Mouse (Mus musculus) myocyte (in vitro differentiated cells): ENCODE data around the gene Ndufaf4. TPM values are rescaled to one million over a fixed set of nuclear protein-coding genes. Genes with fewer than 3 reads are reported as not detected.
"Not testable (repeated sequence)": the region's sequence is repeated elsewhere in the genome, so short reads cannot be mapped to it uniquely, and the experiment has no call there.

ENCODE experiments used
- H3K27me3 ChIP-seq: one replicate; pipeline ENCODE4 v1.6.1; 2011; ENCODE audit not compliant: control insufficient read depth, insufficient read depth, insufficient read length
- H3K36me3 ChIP-seq: one replicate; pipeline ENCODE4 v1.6.1; 2011; ENCODE audit not compliant: control insufficient read depth, insufficient read depth
- H3K4me2 ChIP-seq: one replicate; pipeline ENCODE4 v1.6.1; 2011; ENCODE audit warnings: low read depth, control low read depth
- H3K4me3 ChIP-seq: one replicate; pipeline ENCODE4 v1.5.1; 2011; ENCODE audit warnings: mild to moderate bottlenecking, control low read depth, moderate library complexity
- H3K79me2 ChIP-seq: one replicate; pipeline ENCODE4 v1.6.1; 2011; ENCODE audit not compliant: control insufficient read depth, insufficient read depth
- H3ac ChIP-seq: one replicate; pipeline ENCODE4 v1.6.1; 2011; ENCODE audit not compliant: control insufficient read depth, insufficient read length
- CEBPB ChIP-seq: IDR thresholded peaks from 2 replicates; pipeline ENCODE4 v1.6.1; 2011; ENCODE audit warnings: mild to moderate bottlenecking, moderate library complexity; ENCODE audit not compliant: poor library complexity, insufficient read depth, severe bottlenecking
- E2F4 ChIP-seq: IDR thresholded peaks from one replicate; pipeline ENCODE4 v1.6.1; 2011; ENCODE audit warnings: mild to moderate bottlenecking, control low read depth, moderate library complexity; ENCODE audit not compliant: insufficient read depth
- MAX ChIP-seq: IDR thresholded peaks from one replicate; pipeline ENCODE4 v1.6.1; 2011; ENCODE audit warnings: low read depth, mild to moderate bottlenecking, control low read depth
- MYOD1 ChIP-seq, 3 experiments: IDR thresholded peaks; one replicate each; pipeline ENCODE4 v1.6.1; 2011; ENCODE audit warnings: control low read depth in 2 of 3, low read depth in 2 of 3, mild to moderate bottlenecking in 2 of 3, moderate library complexity in 1 of 3; ENCODE audit not compliant: insufficient read length in 2 of 3, control insufficient read depth in 1 of 3
- MYOG ChIP-seq, 3 experiments: IDR thresholded peaks; one replicate each; pipeline ENCODE4 v1.6.1; 2011; ENCODE audit warnings: control low read depth in 2 of 3, low read depth in 2 of 3, mild to moderate bottlenecking in 2 of 3; ENCODE audit not compliant: insufficient read length in 2 of 3, control insufficient read depth in 1 of 3, insufficient read depth in 1 of 3
- POLR2A ChIP-seq: IDR thresholded peaks from one replicate; pipeline ENCODE4 v1.6.1; 2011; ENCODE audit warnings: low read depth, mild to moderate bottlenecking, control low read depth, moderate library complexity; ENCODE audit not compliant: insufficient read length
- POLR2AphosphoS2 ChIP-seq: IDR thresholded peaks from one replicate; pipeline ENCODE4 v1.6.1; 2011; ENCODE audit warnings: low read depth, control low read depth; ENCODE audit not compliant: insufficient read length
- REST ChIP-seq: IDR thresholded peaks from one replicate; pipeline ENCODE4 v1.6.1; 2011; ENCODE audit warnings: mild to moderate bottlenecking, control low read depth, moderate library complexity; ENCODE audit not compliant: insufficient read depth, insufficient read length
- SRF ChIP-seq: IDR thresholded peaks from one replicate; pipeline ENCODE4 v1.6.1; 2011; ENCODE audit warnings: low read depth; ENCODE audit not compliant: control insufficient read depth, insufficient read length
- TCF12 ChIP-seq: IDR thresholded peaks from one replicate; pipeline ENCODE4 v1.6.1; 2011; ENCODE audit warnings: mild to moderate bottlenecking, control low read depth; ENCODE audit not compliant: poor library complexity, insufficient read depth, severe bottlenecking
- TCF3 ChIP-seq: IDR thresholded peaks from one replicate; pipeline ENCODE4 v1.6.1; 2011; ENCODE audit warnings: low read depth, control low read depth; ENCODE audit not compliant: insufficient read length
- USF1 ChIP-seq: IDR thresholded peaks from one replicate; pipeline ENCODE4 v1.6.1; 2011; ENCODE audit warnings: low read depth, mild to moderate bottlenecking, control low read depth, moderate library complexity
- polyA plus RNA-seq: library from polyadenylated mRNA; unstranded; fragments of >200 nt; fragmentation: generic; extraction: Trizol; gene quantifications from one replicate; pipeline ENCODE4 v1.2.1, GENCODE M21; 2012; ENCODE audit warnings: missing spikeins

The Ndufaf4 gene
- polyA plus RNA-seq, result 13.1 TPM

DNA sequence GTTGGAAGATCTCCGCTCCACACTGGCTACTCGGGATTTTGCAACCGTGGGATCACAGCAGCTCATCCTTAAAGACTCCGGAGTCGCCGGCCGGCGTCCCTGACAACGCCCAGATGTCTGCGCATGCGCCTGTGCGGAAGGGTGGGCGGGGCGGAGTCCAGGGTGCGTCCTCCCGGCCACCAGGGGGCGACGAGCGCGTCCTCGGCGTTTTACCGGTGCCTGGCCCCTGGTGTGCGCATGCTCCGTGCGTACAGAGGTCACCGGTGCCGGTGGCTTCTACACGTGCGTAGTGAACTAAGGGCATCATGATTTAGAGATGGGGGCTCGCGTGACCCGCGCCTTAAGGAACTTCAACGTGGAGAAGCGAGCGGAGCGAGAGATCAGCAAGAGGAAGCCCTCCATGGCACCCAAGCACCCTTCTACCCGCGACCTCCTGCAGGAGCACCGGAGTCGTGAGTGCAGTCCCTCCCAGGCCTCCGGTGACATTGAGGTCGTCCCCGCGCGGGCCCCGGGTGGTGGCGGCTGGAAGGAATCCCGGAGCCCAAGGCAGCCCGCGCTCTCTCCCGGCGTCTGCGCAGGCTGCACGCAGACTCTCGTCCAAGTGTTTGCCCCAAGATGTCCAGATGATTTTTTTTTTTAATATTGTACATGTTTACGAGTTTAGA, at the start of gene Ndufaf4:
Ndufaf4 (plus strand) TSS at position 233 of the 665 bp plus-strand sequence.
- Histone ChIP-seq H3K27me3 (no peaks in the 10 kb centered on the region), H3K79me2 (peaks cover 18% of the 10 kb centered on the region), H3K36me3 (peaks cover 17% of the 10 kb centered on the region), H3K4me2 (peak within 1 kb of the TSS; percentile 97), H3ac (peak within 1 kb of the TSS; percentile 54), H3K4me3 (peak within 1 kb of the TSS; percentile 82)
- TF ChIP-seq POLR2A, result peak; percentile 83
- no peak for TF ChIP-seq SRF
- TF ChIP-seq MYOG (IDR thresholded peaks at IDR 0.05; ENCODE audit: control insufficient read depth in 1 of 3, insufficient read depth in 1 of 3, insufficient read length in 2 of 3, low read depth in 2 of 3), result peak in 1 of 3 experiments; percentile 39
- no peak for TF ChIP-seq TCF12
- TF ChIP-seq MYOD1 (IDR thresholded peaks at IDR 0.05; ENCODE audit: control insufficient read depth in 1 of 3, insufficient read length in 2 of 3, low read depth in 2 of 3), result peak in 1 of 3 experiments; percentile 18
- TF ChIP-seq POLR2AphosphoS2, result peak; percentile 61
- no peak for TF ChIP-seq REST
- no peak for TF ChIP-seq E2F4
- no peak for TF ChIP-seq TCF3
- no peak for TF ChIP-seq USF1
- TF ChIP-seq CEBPB, result 0 out of 2 replicates have a peak, but pooled peaks have one; percentile 46
- peak; percentile 36 for TF ChIP-seq MAX

DNA sequence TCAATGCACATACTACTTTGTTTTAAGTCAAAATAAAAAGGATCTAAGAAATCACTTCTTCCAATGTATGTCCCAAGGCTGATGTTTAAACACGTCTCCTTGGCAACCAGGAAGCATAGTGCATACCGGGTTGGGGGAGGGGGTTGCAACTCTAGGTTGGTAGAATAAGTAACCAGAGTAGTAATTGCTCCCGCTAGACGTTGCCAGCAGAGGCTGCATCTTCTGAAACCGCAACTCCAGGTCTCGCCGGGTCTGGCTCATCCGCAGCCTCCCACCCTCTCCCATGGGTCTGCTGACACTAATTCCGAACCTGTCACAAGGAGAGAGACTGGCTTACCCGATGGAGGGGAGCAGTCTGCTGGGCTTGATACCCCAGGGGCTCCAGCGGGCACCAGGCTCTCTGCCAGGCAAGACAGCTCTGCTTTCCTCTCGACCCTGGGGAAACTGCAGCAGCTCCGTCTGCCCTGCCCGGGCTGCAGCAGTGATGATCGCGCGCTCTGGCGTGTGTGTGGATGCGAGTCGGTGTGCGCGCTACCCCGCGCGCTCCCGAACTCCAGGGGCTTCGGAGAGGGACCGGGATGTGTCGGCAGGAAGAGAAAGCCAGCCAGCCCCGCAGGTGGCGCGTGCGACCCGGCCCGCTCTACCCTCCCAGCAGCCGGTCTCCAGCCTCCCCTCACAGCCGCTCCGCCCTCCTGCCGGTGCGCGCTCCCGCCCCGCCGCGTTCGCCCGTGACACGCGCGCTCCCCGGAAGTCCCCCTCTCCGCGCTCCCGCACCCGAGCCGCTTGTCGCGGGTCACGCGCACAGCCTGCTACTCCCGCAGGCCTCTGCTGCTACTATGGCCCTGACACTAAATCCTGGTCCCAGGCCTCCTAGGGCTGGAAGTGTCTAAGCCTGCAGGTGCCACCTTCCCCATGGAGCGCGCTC, 47.2 kb upstream of the Ndufaf4 start, which contains the start of gene Klhl32:
Klhl32 (minus strand) TSS at position 724 of the 925 bp plus-strand sequence.
- H3K36me3 ChIP-seq, result no peaks in the 10 kb centered on the region
- H3ac ChIP-seq, result no peak within 1 kb of the TSS
- no peak for TF ChIP-seq CEBPB
- TF ChIP-seq POLR2AphosphoS2, result no peak
- TF ChIP-seq MYOD1 (IDR thresholded peaks at IDR 0.05; ENCODE audit: control insufficient read depth in 1 of 3, insufficient read length in 2 of 3, low read depth in 2 of 3), result no peak
- TF ChIP-seq MAX, result no peak
- TF ChIP-seq REST, result no peak
- no peak for TF ChIP-seq MYOG (IDR thresholded peaks at IDR 0.05; ENCODE audit: control insufficient read depth in 1 of 3, insufficient read depth in 1 of 3, insufficient read length in 2 of 3, low read depth in 2 of 3)
- TF ChIP-seq TCF12, result no peak
- no peak for TF ChIP-seq TCF3
- TF ChIP-seq POLR2A, result no peak
- TF ChIP-seq USF1, result no peak
- TF ChIP-seq SRF, result no peak
- TF ChIP-seq E2F4, result no peak
- no peaks in the 10 kb centered on the region for H3K27me3 ChIP-seq
- H3K4me2 ChIP-seq, result peak within 1 kb of the TSS; percentile 86
- H3K79me2 ChIP-seq, result no peaks in the 10 kb centered on the region
- peak within 1 kb of the TSS; percentile 10 for H3K4me3 ChIP-seq

DNA sequence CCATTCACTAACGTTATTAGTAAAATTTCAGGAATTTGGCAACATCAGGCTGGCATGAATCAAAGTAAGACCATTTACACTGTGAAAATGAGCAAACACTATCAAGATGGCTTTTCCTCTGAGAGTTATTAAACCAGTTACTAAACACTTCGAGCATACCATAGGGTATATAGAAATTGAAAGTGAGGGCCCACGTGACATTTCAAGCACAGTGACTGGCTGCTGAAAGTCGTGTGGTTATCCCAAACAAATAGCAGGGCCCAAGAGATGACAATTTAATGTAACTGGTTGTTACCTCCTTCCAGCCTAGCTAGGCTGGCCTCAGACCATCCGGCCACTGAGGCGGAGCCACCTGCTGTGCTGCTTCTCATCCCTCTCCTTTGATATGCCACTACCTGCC, 32.2 kb upstream of the Ndufaf4 start:
- no peak overlapping the region for H3K4me3 ChIP-seq
- TF ChIP-seq USF1, result peak; percentile 57
- no peak for TF ChIP-seq REST
- TF ChIP-seq MAX, result no peak
- no peak for TF ChIP-seq SRF
- no peak overlapping the region for H3K4me2 ChIP-seq
- H3K79me2 ChIP-seq, result no peaks in the 10 kb centered on the region
- no peak overlapping the region for H3ac ChIP-seq
- no peaks in the 10 kb centered on the region for H3K27me3 ChIP-seq
- H3K36me3 ChIP-seq, result no peaks in the 10 kb centered on the region

DNA sequence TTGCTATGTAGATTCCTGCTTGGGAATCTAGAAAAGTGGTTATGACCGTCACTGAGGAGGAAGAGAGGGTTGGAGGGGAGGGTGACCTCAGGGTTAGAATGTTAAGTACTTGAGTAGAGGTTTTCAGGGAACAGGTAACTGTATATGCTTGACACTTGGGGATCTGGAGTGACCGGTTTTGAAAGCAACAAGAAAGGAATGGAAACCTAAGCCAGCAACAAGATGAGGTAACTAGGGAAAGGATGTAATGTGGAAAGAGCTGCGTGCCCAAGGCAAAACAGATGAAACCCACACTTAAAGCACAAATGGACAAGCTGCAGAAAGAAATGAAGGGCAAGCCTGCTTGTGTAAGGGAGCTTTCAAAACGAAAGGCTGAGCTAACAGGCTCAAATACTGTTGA, 28.7 kb upstream of the Ndufaf4 start:
- Histone ChIP-seq H3ac (no peak overlapping the region), H3K4me2 (no peak overlapping the region), H3K79me2 (no peaks in the 10 kb centered on the region), H3K4me3 (no peak overlapping the region), H3K36me3 (no peaks in the 10 kb centered on the region), H3K27me3 (no peaks in the 10 kb centered on the region)
- TF ChIP-seq E2F4 (no peak), MAX (no peak)

DNA sequence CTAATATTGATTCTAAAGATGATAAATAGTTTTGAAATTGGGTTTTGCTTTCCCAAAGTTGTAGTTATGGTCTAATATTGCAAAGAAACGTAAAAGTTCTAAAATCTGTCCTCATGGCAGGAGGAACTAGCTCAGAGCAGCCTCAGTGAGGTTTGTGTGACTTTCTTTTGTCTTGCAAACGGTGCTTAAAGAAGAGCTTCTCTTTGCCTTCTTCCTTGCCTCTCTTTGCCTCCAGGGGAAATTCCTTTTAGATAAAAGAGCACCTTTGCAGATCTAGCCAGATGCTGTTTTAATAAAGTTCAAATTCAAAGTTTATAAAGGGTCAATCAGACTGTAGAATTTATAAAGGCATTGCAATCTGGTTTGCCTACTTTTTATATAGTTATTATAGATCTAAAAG, 8.5 kb upstream of the Ndufaf4 start:
- not testable (repeated sequence) for H3ac ChIP-seq, H3K36me3 ChIP-seq, H3K4me3 ChIP-seq, H3K79me2 ChIP-seq, H3K27me3 ChIP-seq, H3K4me2 ChIP-seq

DNA sequence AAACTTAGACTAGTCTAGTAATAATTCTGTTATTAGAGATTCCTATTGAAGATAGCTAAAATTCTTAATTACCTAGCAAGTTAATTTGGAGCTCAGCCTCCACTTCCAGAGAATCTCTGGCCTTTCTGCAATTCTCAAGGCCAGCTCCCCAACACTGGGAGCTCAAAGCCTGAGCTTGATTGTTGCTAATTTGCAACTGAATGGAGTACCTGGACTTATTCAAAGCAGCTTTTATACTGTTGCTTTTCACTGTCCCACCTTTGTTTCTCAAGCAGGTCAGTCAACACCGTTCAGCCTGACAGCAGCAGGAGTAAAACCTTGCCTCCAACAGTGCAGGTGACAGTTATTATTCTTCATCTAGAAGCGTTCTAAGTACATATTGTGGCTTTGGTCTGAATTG, 5.6 kb upstream of the Ndufaf4 start:
- not testable (repeated sequence) for H3K4me3 ChIP-seq, H3K79me2 ChIP-seq, H3ac ChIP-seq, H3K4me2 ChIP-seq, H3K27me3 ChIP-seq, H3K36me3 ChIP-seq
